Mouse (Mus musculus) monocyte, adult 5-6 weeks (primary cell): Measurements from ENCODE around the gene Tlr12. TPM values are rescaled to one million over a fixed set of nuclear protein-coding genes. Genes with fewer than 3 reads are reported as not detected.
A peak's percentile ranks its signal among the peaks of the same experiment; 100 is the strongest.
"Not testable (repeated sequence)": the region's sequence is repeated elsewhere in the genome, so short reads cannot be mapped to it uniquely, and the experiment has no call there.

ENCODE experiments used
- ATAC-seq: fragments of 153-309, 156-312 bp; replicated peaks from 2 replicates; pipeline ENCODE4 v1.8.0; 2017; ENCODE audit warnings: mild to moderate bottlenecking; ENCODE audit not compliant: low TSS enrichment, insufficient number of reproducible peaks, severe bottlenecking, poor library complexity, low FRiP score
- total RNA-seq: library from RNA; stranded (forward); fragments of 200-1000, 200-491, 200-594 nt; gene quantifications from 3 replicates; pipeline ENCODE4 v1.2.3, GENCODE M21; 2017

The Tlr12 gene
- total RNA-seq: 0.48 to 2.4 TPM (median 0.64 TPM) in 3 replicates

- ATAC-seq: no peak
These were observed at the start of gene Tlr12 for GRCm38 (mm10) chr4:128618246-128618911. TSS of gene Tlr12 (minus strand) at chr4:128618619.

GRCm38 (mm10) chr4:128667195-128667594, 48.8 kb upstream of the Tlr12 start:
- not testable (repeated sequence) for ATAC-seq

- not testable (repeated sequence) for ATAC-seq
These were observed 47.9 kb upstream of the Tlr12 start for GRCm38 (mm10) chr4:128666362-128666761.

GRCm38 (mm10) chr4:128664002-128664401, 45.6 kb upstream of the Tlr12 start:
- ATAC-seq: no peak

GRCm38 (mm10) chr4:128661063-128661462, 42.6 kb upstream of the Tlr12 start:
- ATAC-seq: no peak

GRCm38 (mm10) chr4:128660196-128660595, 41.8 kb upstream of the Tlr12 start:
- ATAC-seq: no peak

GRCm38 (mm10) chr4:128655446-128655845, 37.0 kb upstream of the Tlr12 start:
- no peak for ATAC-seq

GRCm38 (mm10) chr4:128654505-128655381, 36.3 kb upstream of the Tlr12 start, which contains the start of gene Phc2:
TSS of gene Phc2 (plus strand) at chr4:128654702.
- peak; percentile 87 for ATAC-seq

- no peak for ATAC-seq
These were observed 34.3 kb upstream of the Tlr12 start for GRCm38 (mm10) chr4:128652584-128653298.

- ATAC-seq: no peak
These were observed 33.1 kb upstream of the Tlr12 start for GRCm38 (mm10) chr4:128651530-128651929.

GRCm38 (mm10) chr4:128648567-128649255, 30.3 kb upstream of the Tlr12 start:
- no peak for ATAC-seq

GRCm38 (mm10) chr4:128646762-128647161, 28.3 kb upstream of the Tlr12 start:
- ATAC-seq: no peak

- no peak for ATAC-seq
These were observed 27.5 kb upstream of the Tlr12 start for GRCm38 (mm10) chr4:128645896-128646295.

- no peak for ATAC-seq
These were observed 23.6 kb upstream of the Tlr12 start for GRCm38 (mm10) chr4:128641766-128642717.

GRCm38 (mm10) chr4:128638265-128638923, 20.0 kb upstream of the Tlr12 start:
- no peak for ATAC-seq

- ATAC-seq: no peak
These were observed 18.8 kb upstream of the Tlr12 start for GRCm38 (mm10) chr4:128637250-128637649.

- no peak for ATAC-seq
These were observed 17.6 kb upstream of the Tlr12 start for GRCm38 (mm10) chr4:128635894-128636585.
